Mouse (Mus musculus) cerebellum, adult (tissue): ENCODE measurements at regions not wholly inside any gene's neighbourhood (a gene's known extent, or its start where the extent isn't known, plus 50 kb on each side); places are given as distances from the start of the nearest gene placed in this dataset.
"Not testable (repeated sequence)": the region's sequence is repeated elsewhere in the genome, so short reads cannot be mapped to it uniquely, and the experiment has no call there.

ENCODE experiments used
- ATAC-seq: cut with Nextera tagmentation; 2 replicates; pipeline ENCODE4 v1.9.2; 2017; ENCODE audit warnings: mild to moderate bottlenecking, moderate library complexity, mixed read lengths; ENCODE audit not compliant: insufficient number of reproducible peaks, low FRiP score, low TSS enrichment

- no peak for ATAC-seq
Observed at GRCm38 (mm10) chr10:25707951-25708350, 171.9 kb upstream of the Smlr1 start.

DNA sequence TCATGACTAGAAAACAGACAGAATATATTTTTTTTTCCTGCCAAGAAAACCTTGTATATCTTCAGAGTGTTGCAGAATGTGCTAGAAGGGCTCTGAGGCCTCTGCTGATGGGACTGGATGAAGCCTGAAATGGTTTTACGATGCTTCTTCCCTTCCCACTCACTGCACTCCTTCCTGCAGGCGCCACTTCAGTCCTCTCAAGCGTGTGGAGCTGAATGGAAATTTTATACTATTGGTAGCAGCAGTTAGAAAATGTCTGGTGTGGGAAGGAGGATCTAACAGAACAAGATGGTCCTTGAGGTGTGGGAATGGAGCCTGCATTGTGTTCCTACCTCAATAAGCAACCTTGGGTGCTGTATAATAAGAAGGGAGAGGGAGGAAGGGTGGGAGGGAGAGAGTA is 166.1 kb upstream of the Smlr1 start:
- no peak for ATAC-seq

GRCm38 (mm10) chr10:25695798-25696197 is 159.7 kb upstream of the Smlr1 start:
- no peak for ATAC-seq

DNA sequence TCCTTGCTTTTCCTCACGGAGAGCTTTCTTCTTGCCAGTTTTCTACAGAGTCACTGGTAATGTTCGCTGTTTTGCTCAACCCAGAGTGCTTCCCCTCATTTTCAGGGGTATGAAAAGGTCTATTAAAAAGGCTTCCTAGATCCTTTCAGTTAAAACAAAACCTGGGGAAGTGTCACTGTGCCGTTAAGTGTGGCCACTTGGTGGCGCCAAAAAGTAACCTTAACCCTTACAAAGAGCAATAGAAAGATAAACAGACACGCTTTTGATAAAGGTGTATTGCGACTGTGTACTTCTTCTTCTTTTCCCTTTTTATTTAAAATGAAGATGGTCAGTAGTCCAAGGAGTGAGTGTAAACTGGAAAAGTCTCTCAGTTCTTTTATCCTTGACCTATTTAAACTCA is 145.2 kb upstream of the Smlr1 start:
- peak; percentile 58; the same call in 1 of the 2 replicates for ATAC-seq

GRCm38 (mm10) chr10:25677889-25678288 is 141.8 kb upstream of the Smlr1 start:
- ATAC-seq, result no peak

DNA sequence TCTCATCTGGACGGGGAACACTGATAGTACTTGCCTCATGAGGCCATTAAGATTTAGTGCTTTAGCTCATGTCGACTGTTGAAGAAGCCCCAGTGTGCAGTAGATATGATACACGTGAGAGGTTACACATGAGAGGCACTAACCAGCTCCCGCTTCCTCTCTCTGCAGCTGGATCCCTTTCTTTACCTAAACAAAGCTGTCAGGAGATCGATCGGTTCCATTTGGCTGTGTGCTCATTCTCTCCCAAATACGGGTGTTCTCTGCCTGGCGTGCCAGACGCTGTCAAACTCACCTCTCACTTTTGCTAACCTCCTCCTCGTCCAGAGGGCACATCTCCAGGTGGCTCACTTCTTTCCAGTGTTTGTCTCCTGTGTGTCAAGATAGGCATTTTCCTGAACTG is 139.3 kb upstream of the Smlr1 start:
- ATAC-seq, result no peak

DNA sequence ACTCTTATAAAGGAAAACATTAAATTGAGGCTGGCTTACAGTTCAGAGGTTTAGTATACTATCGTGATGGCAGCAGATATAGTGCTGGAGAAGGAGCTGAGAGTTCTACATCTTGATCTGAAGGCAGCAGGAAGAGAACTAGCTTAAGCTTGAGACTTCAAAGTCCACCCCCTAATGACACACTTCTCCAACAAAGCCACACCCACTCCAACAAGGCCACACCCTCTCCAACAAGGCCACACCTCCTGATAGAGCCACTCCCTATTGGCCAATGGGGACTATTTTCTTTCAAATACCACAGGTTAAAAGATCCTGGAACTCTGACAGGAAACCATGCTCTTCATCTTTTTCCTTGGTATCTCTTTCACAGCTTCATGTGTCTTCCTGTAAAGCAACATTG is 134.0 kb upstream of the Smlr1 start:
- ATAC-seq, result no peak

DNA sequence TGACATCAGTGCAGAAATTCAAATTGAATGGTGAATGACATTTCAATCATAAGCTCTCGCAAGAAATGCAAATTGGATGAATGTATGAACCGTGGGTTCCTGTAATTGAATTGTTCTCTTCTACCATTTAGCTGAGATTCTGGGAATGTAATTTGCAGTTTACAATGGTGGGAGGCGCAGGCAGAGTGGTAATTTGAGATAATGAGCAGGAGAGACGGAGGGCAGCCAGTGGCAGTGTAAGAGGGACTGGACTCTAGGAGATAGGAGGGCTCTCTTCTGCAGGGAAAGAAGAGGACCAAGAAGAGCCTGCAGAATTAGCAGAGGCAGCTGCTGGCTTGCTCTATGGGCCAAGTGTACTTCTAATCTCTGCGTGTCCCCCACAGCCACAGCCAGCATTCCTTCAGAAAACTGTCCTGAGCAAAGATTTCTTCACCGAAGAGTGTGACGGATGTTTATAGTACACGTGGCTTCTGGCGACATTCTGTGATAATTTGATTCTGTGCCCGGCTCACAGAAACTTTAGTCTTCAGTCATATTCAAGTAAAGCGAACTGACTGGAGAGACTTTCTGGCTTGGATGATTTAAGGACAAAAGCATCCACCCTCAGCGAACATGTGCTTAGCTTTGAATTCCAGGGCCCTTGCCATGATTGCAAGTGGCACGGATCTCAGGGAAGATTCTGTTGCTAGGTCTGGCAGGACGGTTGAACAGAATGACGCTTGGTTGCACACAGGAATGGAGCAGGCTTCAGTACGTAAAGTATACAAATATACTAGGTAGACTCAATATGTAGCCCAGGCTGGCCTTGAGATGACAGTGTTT is 116.9 kb upstream of the Smlr1 start:
- ATAC-seq, result no peak

DNA sequence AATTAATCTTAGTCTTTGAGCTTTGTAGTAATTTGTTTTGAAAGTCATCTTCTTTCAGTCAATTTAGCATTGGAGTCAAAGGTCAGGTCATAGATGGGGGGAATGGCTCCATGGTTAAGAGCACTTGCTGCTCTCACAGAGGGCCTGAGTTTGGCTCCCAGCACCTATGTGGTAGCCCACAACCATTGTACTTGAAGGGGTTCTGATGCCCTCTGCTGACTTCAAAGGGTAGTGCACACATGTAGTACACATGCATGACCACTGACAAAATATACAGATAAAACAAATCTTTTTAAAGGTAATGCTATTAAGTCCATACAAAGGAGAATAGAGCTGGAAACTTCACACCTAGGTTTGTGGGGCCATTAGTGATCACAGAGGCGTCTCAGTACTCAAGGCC is 111.7 kb upstream of the Smlr1 start:
- ATAC-seq, result no peak

DNA sequence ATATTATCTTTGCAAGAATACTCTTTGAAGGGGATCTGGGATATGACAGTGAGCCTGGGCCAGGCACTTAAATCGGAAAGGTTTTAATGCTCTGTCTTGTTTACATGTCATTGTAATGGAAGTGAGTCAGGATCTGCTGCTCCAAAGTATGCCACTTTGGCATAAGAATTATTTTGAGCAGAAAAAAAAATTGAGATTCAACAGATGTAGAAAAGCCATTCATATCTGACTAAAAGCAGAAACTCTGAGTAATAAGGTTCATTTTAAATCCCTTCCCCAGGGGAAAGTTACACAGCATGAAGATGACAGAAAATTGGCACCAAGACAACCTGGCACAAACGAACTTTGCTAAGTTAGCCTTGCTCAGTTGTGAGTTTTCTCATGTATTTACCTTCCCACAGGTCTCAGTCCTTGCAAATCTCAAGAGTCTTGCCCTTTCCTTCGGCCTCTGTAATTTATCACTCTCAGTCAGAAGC is 107.5 kb upstream of the Smlr1 start:
- ATAC-seq, result no peak

GRCm38 (mm10) chr10:25642079-25642696 is 106.1 kb upstream of the Smlr1 start:
- no peak for ATAC-seq

DNA sequence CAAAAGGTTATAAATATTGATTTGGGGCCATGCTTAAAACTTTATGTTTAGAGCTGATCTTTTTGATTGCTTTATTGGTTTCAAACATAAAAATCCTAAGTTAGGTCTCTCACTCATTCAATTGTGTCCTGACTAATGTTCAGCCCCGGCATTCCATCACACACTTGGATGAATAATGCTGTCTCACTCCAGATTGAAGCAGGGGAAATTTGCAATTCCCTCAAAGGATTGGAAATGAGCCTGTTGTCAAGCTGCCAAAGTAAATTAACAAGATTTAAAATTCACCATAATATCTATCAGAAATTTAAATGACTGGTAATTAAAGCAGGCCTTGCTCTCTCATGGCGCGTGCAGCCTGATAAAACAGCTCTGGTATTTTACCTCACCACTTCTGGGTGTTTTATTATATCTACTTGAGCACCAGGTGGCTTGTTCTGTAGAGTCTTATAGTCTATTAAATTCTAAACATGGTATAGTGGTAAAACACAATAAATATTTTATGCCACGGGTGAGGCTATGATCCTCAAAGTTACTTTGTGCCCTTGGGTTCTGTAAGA is 97.1 kb upstream of the Smlr1 start:
- no peak for ATAC-seq

DNA sequence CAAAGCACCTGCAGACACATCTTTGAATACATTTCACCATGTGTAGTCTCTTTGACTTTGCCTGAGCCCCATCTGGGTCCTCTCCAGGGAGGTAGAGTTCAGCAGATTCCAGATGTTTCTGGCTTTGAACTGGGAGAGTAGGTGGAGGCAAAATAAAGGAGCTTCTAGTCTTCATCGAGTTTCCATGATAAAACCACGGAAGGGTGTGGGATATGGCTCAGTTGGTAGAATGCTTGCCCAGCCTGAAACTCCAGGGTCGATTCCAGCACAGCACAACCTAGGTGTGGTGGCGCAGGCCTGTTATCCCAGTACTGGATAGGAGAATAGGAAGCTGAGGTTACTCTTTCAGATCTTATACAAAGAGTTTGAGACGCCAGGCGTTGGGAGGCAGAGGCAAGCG is 96.2 kb upstream of the Smlr1 start:
- no peak for ATAC-seq

GRCm38 (mm10) chr10:25622585-25622984 is 86.5 kb upstream of the Smlr1 start:
- no peak for ATAC-seq

- not testable (repeated sequence) for ATAC-seq
Observed at GRCm38 (mm10) chr10:25621747-25622134, 85.7 kb upstream of the Smlr1 start.

GRCm38 (mm10) chr10:25620939-25621746 is 85.1 kb upstream of the Smlr1 start:
- no peak for ATAC-seq

- ATAC-seq, result no peak
Observed at GRCm38 (mm10) chr10:25619702-25620101, 83.6 kb upstream of the Smlr1 start.

DNA sequence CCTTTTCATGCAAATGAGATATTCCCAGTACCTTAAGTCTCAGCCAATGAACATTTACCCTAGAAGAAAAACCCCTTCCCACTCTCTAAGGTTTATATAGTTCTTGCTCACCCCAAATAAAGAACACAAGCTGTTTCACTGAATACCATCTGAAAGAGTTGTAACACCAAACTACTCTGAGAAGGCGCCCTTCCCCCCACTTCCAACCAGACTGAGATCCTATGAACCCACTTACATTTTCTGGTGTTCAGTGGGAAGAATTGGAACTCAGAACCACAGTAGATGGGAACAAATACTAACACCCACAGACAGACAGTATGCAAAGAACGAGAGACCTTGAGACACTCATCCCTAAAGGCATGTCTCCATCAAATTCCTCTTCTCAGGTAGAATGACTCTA is 65.4 kb upstream of the Smlr1 start:
- no peak for ATAC-seq

- ATAC-seq, result no peak
Observed at GRCm38 (mm10) chr10:25589316-25589645, 53.2 kb upstream of the Smlr1 start.

DNA sequence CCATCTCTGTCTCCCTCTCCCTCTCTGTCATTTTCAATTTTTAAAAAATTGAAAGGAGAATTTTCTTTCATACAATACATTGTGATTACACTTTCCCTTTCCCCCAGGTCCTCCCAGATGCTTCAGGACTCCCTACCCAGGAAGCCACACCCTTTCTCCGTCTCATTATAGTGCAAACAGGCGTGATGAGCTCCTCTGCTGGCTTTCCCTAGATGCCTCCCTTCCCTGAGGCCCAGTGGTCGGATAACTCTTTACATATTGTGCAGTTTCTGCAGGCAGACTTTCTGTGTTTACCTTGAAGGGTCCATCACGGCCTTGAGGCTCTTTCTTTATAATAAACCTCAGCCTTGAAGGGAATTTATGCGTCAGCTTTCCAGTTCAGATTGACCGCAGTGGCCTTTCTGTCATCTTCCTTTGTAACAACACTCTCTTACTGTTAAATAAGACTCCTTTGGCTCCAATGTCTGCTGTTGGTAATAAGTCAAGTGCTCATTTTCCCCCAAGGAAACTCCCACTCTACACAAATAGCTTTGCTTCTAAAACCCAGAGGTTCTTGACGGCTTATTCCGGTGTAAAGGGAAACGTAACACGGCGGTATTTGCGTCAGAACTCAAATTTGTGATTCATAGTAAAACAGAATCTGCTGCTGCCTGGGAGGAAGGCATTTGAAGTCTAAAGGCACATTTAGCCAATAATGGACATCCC is 52.7 kb upstream of the Smlr1 start:
- no peak for ATAC-seq
